Mouse (Mus musculus) brain, embryonic 14.5 days (tissue): ENCODE data around the gene Vsir.

Experiments
- CTCF ChIP-seq: fragments of 200-500 bp; IDR thresholded peaks from 2 replicates; pipeline ENCODE4 v1.5.1; 2012; ENCODE audit warnings: inconsistent platforms, mild to moderate bottlenecking, moderate library complexity, borderline replicate concordance; ENCODE audit not compliant: insufficient read depth, insufficient read length; ENCODE audit errors: extremely low read depth
- POLR2A ChIP-seq: fragments of 200-500 bp; IDR thresholded peaks from 2 replicates; pipeline ENCODE4 v1.6.1; 2012; ENCODE audit warnings: mild to moderate bottlenecking, inconsistent platforms, borderline replicate concordance; ENCODE audit not compliant: poor library complexity, insufficient read depth, insufficient read length, severe bottlenecking; ENCODE audit errors: extremely low read depth

- no peak for TF ChIP-seq CTCF
- no peak for TF ChIP-seq POLR2A
Observed at GRCm38 (mm10) chr10:60351248-60351647, 4.6 kb downstream of the Vsir start.
